Mouse (Mus musculus): Measurements from ENCODE around the gene Grb7. TPM values are rescaled to one million over a fixed set of nuclear protein-coding genes. Genes with fewer than 3 reads are reported as not detected.
A peak's percentile ranks its signal among the peaks of the same experiment; 100 is the strongest.

Gene Grb7
- polyA plus RNA-seq, 1 experiment from 2014 or later, result 0.75 TPM

- H3K4me1 ChIP-seq, result peaks cover 14% of the 10 kb centered on the region; the same call in 1 of the 2 replicates
- peak overlapping the region; percentile 24; the same call in 1 of the 2 replicates for H3K9ac ChIP-seq (replicated peaks)
- peaks cover 57% of the 10 kb centered on the region for H3K27me3 ChIP-seq
- H3K9me3 ChIP-seq, result no peaks in the 10 kb centered on the region
- H3K36me3 ChIP-seq, result no peaks in the 10 kb centered on the region
- H3K4me2 ChIP-seq (replicated peaks), result peak overlapping the region; percentile 23; the same call in 1 of the 2 replicates
- H3K4me3 ChIP-seq, result no peak overlapping the region
- WGBS, result 1% methylated on average over 31 of the region's 33 CpGs
- H3K27ac ChIP-seq (replicated peaks), result no peak overlapping the region
- no peak for ATAC-seq (ENCODE audit: low FRiP score, low read depth)
These were observed 624 bp downstream of the Grb7 start for GRCm38 (mm10) chr11:98446562-98447474.

DNA sequence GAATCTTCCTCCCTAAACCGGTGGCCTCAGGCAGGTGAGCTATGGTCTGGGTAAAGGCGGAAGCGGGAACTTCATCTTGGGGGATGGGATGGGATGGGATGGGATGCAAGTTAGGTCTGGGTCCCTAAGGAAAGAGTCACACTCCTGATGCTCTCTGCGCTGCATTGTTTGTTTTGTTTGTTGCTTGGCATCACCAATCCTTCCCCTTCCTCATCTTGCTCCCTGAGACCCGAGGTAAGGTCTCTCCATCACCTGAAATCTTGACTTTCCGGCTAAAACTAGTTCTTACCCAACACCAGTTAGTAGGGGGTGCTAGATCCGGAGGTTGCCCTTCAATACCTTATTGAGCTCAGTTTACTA is 1.3 kb downstream of the Grb7 start:
- Histone ChIP-seq H3K4me2 (replicated peaks) (peak overlapping the region; percentile 23; the same call in 1 of the 2 replicates), H3K4me3 (no peak overlapping the region), H3K9me3 (no peaks in the 10 kb centered on the region), H3K27me3 (peaks cover 62% of the 10 kb centered on the region), H3K4me1 (peaks cover 14% of the 10 kb centered on the region; the same call in 1 of the 2 replicates), H3K9ac (replicated peaks) (peak overlapping the region; percentile 24; the same call in 1 of the 2 replicates), H3K27ac (replicated peaks) (no peak overlapping the region), H3K36me3 (no peaks in the 10 kb centered on the region)
- ATAC-seq (ENCODE audit: low FRiP score, low read depth), result no peak
- WGBS, result 19% methylated on average over 6 of the region's 7 CpGs

GRCm38 (mm10) chr11:98448191-98448790 is 2.1 kb downstream of the Grb7 start:
- Histone ChIP-seq H3K4me2 (replicated peaks) (no peak overlapping the region), H3K9ac (replicated peaks) (no peak overlapping the region), H3K27me3 (peaks cover 64% of the 10 kb centered on the region), H3K36me3 (no peaks in the 10 kb centered on the region), H3K27ac (replicated peaks) (no peak overlapping the region), H3K9me3 (no peaks in the 10 kb centered on the region), H3K4me1 (peaks cover 14% of the 10 kb centered on the region; the same call in 1 of the 2 replicates), H3K4me3 (no peak overlapping the region)
- 52% methylated on average over 10 of the region's 13 CpGs for WGBS
- no peak for ATAC-seq (ENCODE audit: low FRiP score, low read depth)

- Histone ChIP-seq H3K27me3 (peaks cover 66% of the 10 kb centered on the region), H3K4me2 (replicated peaks) (no peak overlapping the region), H3K4me1 (peaks cover 14% of the 10 kb centered on the region; the same call in 1 of the 2 replicates), H3K27ac (replicated peaks) (no peak overlapping the region), H3K4me3 (no peak overlapping the region), H3K9ac (replicated peaks) (no peak overlapping the region), H3K9me3 (no peaks in the 10 kb centered on the region), H3K36me3 (no peaks in the 10 kb centered on the region)
- ATAC-seq (ENCODE audit: low FRiP score, low read depth), result no peak
- WGBS, result 87% methylated on average over 3 of the region's 3 CpGs
These were observed 3.2 kb downstream of the Grb7 start for GRCm38 (mm10) chr11:98449419-98449818.

DNA sequence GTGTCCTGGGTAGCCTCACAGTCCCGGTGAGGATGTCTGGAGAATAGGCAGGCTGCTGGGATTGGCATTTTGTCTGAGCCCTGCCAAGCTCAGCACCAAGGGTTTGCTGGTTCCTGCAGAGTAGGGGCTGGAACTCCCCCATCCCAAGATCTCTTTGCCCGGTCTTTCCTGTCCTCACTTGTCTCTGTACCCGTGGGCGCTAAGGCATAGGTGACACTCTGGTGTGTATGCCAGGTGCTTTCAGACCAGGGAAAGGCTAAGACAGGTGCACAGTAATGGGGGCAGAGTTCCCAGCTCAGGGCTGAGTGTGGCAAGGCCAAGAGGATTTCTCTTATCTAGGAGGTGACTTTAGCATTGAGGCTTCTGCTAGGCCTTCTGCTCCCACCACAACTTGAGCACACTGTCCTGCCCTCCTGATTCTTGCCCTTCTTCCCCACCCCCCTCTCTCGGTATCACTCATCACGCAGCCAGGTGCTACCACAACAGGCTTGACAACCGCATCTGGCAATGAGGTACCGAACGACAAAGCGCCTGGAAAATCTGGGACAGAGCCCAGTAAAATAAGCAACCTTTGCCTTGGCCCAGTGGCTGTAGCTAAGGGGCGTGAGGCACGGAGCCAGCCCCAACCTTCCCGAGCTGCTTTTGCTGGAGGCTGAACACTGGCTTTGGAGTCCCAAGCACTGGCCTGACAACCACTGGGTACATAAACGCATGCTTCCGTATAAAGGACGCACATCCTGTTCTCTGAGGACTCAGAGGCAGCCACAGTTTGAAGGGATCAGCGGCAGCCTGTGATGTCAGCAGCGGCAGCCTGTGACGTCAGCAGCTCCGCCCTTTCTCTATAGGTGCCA is 4.0 kb downstream of the Grb7 start:
- H3K9ac ChIP-seq (replicated peaks), result no peak overlapping the region
- ATAC-seq (ENCODE audit: low FRiP score, low read depth), result no peak
- H3K4me3 ChIP-seq, result no peak overlapping the region
- H3K9me3 ChIP-seq, result no peaks in the 10 kb centered on the region
- WGBS, result 88% methylated on average over 20 of the region's 20 CpGs
- H3K4me1 ChIP-seq, result peaks cover 14% of the 10 kb centered on the region; the same call in 1 of the 2 replicates
- H3K4me2 ChIP-seq (replicated peaks), result no peak overlapping the region
- H3K27ac ChIP-seq (replicated peaks), result no peak overlapping the region
- peaks cover 71% of the 10 kb centered on the region for H3K27me3 ChIP-seq
- no peaks in the 10 kb centered on the region for H3K36me3 ChIP-seq

GRCm38 (mm10) chr11:98455484-98455883 is 9.3 kb downstream of the Grb7 start:
- Histone ChIP-seq H3K9me3 (no peaks in the 10 kb centered on the region), H3K27ac (replicated peaks) (no peak overlapping the region), H3K27me3 (peaks cover 59% of the 10 kb centered on the region), H3K9ac (replicated peaks) (no peak overlapping the region), H3K4me3 (no peak overlapping the region), H3K36me3 (no peaks in the 10 kb centered on the region), H3K4me1 (peaks cover 12% of the 10 kb centered on the region), H3K4me2 (replicated peaks) (no peak overlapping the region)
- 90% methylated on average over 4 of the region's 4 CpGs for WGBS
- ATAC-seq (ENCODE audit: low FRiP score, low read depth), result no peak

DNA sequence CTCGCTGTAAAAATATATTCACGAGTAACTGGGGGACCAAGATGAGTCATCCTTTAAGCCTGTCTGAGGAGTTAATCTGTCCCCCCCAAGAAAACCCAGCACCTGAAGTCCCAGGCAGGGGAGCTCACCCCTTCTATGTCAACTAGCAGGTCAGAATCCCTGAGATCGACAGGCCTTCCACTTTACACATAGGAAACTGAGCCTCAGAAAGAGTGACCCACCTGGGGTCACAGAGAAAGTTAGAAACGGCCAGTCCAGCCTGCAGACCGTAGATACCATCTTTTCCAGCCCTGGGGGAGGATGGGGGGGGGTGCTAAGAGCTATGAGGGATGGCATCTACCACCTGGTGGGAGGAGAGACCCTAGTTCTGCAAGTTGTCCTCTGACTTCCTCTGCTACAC is 10.4 kb downstream of the Grb7 start:
- WGBS, result 90% methylated on average over 5 of the region's 5 CpGs
- H3K9ac ChIP-seq (replicated peaks), result no peak overlapping the region
- no peak overlapping the region for H3K27ac ChIP-seq (replicated peaks)
- H3K36me3 ChIP-seq, result no peaks in the 10 kb centered on the region
- no peak overlapping the region for H3K4me3 ChIP-seq
- H3K4me2 ChIP-seq (replicated peaks), result no peak overlapping the region
- peaks cover 12% of the 10 kb centered on the region for H3K4me1 ChIP-seq
- H3K9me3 ChIP-seq, result no peaks in the 10 kb centered on the region
- peaks cover 64% of the 10 kb centered on the region for H3K27me3 ChIP-seq
- no peak for ATAC-seq (ENCODE audit: low FRiP score, low read depth)

DNA sequence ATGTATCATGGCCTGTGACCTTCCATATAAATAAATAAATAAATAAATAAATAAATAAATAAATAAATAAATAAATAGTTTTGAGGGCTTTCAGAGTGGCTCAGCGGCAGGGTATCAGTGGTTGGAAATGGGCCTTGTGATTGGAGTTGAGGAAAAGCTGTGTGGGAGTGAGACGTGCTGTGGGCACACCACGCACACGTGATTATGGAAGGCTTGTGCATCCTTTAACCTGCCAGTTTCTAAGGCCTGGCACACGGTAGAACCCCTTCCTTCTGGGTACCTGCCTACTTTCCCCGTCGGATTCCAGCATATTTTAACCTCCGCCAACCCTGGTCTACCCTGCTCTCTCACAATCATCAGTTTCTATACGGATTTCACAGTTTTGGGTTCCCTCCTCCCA is 10.8 kb downstream of the Grb7 start:
- 29% methylated on average over 9 of the region's 9 CpGs for WGBS
- peak overlapping the region; percentile 54; the same call in 1 of the 2 replicates for H3K27ac ChIP-seq (replicated peaks)
- H3K4me2 ChIP-seq (replicated peaks), result peak overlapping the region; percentile 80
- peak overlapping the region; percentile 60 for H3K4me3 ChIP-seq
- H3K4me1 ChIP-seq, result peaks cover 12% of the 10 kb centered on the region
- H3K9ac ChIP-seq (replicated peaks), result peak overlapping the region; percentile 58
- H3K9me3 ChIP-seq, result no peaks in the 10 kb centered on the region
- H3K36me3 ChIP-seq, result no peaks in the 10 kb centered on the region
- 0 out of 2 replicates have a peak, but pooled peaks have one; percentile 27 for ATAC-seq (ENCODE audit: low FRiP score, low read depth)
- H3K27me3 ChIP-seq, result peaks cover 64% of the 10 kb centered on the region

- under 1% methylated on average over 34 of the region's 64 CpGs for WGBS
- H3K36me3 ChIP-seq, result no peaks in the 10 kb centered on the region
- peak overlapping the region; percentile 54; the same call in 1 of the 2 replicates for H3K27ac ChIP-seq (replicated peaks)
- no peaks in the 10 kb centered on the region for H3K9me3 ChIP-seq
- peak overlapping the region; percentile 80 for H3K4me2 ChIP-seq (replicated peaks)
- peak overlapping the region; percentile 58 for H3K9ac ChIP-seq (replicated peaks)
- H3K4me3 ChIP-seq, result peak overlapping the region; percentile 60
- peaks cover 59% of the 10 kb centered on the region for H3K27me3 ChIP-seq
- H3K4me1 ChIP-seq, result peaks cover 12% of the 10 kb centered on the region
- peak; percentile 87 for ATAC-seq (ENCODE audit: low FRiP score, low read depth)
These were observed 11.3 kb downstream of the Grb7 start for GRCm38 (mm10) chr11:98457367-98458120.

GRCm38 (mm10) chr11:98458121-98458990 is 12.2 kb downstream of the Grb7 start:
- Histone ChIP-seq H3K9ac (replicated peaks) (peak overlapping the region; percentile 58), H3K27ac (replicated peaks) (no peak overlapping the region), H3K27me3 (peaks cover 58% of the 10 kb centered on the region), H3K4me2 (replicated peaks) (peak overlapping the region; percentile 80), H3K36me3 (no peaks in the 10 kb centered on the region), H3K4me3 (peak overlapping the region; percentile 60), H3K9me3 (no peaks in the 10 kb centered on the region), H3K4me1 (peaks cover 12% of the 10 kb centered on the region)
- peak; percentile 62 for ATAC-seq (ENCODE audit: low FRiP score, low read depth)
- 4% methylated on average over 30 of the region's 30 CpGs for WGBS
